Mouse (Mus musculus): ENCODE measurements around the gene Mbnl2. TPM values are rescaled to one million over a fixed set of nuclear protein-coding genes. Genes with fewer than 3 reads are reported as not detected.

Gene Mbnl2
- polyA plus RNA-seq, 1 experiment from 2014 or later: 111 TPM

GRCm38 (mm10) chr14:120278290-120279244 is 3.1 kb downstream of the Mbnl2 start:
- WGBS: 12% methylated on average over 21 of the region's 21 CpGs
- Histone ChIP-seq H3K4me2 (replicated peaks) (peak overlapping the region; percentile 92), H3K27me3 (replicated peaks) (no peaks in the 10 kb centered on the region), H3K36me3 (no peaks in the 10 kb centered on the region), H3K27ac (peak overlapping the region; percentile 90), H3K9ac (peak overlapping the region; percentile 72), H3K9me3 (no peaks in the 10 kb centered on the region), H3K4me3 (replicated peaks) (peak overlapping the region; percentile 53), H3K4me1 (replicated peaks) (peaks cover 41% of the 10 kb centered on the region)
- ATAC-seq: peak; percentile 80

DNA sequence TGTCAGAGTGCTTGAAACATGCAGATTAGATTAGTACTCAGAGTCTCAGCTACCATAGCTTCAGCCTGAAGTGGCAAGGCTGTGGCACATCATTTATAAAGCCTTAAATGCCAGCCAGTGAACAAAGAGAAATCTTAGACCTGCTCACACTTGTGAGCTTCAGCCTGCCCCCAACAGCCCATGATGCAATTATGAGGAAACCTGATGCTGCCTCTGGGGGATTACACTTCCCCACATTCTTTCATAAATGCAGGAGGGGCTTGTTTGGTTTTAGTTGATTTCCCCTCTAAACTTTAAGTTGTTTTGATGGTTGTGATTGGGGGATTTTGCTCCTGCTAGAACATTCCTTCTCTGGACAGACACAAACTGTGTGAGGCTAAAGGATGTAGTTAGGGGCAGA is 4.7 kb downstream of the Mbnl2 start:
- H3K4me1 ChIP-seq (replicated peaks): peaks cover 42% of the 10 kb centered on the region
- H3K27ac ChIP-seq: no peak overlapping the region
- no peaks in the 10 kb centered on the region for H3K36me3 ChIP-seq
- no peak overlapping the region for H3K9ac ChIP-seq
- H3K4me3 ChIP-seq (replicated peaks): no peak overlapping the region
- no peaks in the 10 kb centered on the region for H3K27me3 ChIP-seq (replicated peaks)
- no peaks in the 10 kb centered on the region for H3K9me3 ChIP-seq
- peak overlapping the region; percentile 12; the same call in 1 of the 2 replicates for H3K4me2 ChIP-seq (replicated peaks)
- ATAC-seq: no peak

DNA sequence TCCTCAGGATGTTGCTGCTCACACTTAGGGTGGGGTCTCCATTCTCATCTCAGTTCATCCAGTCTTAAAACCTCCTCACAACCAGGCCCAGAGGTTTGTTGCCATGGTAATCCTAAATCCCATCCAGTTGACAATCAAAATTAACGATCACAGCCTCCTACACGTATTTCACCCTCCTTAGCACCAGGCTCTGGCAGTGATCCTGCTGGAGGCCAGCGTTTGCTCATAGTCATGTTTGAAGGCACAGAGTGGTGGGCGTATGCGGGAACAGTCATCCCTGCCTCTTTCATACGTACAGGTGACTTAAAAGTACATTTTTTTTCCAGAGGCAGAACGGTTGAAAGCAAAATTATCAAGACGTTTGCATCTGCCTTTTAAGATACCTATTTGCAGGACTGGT is 8.3 kb downstream of the Mbnl2 start:
- 64% methylated on average over 8 of the region's 8 CpGs for WGBS
- H3K27ac ChIP-seq: no peak overlapping the region
- H3K4me2 ChIP-seq (replicated peaks): no peak overlapping the region
- H3K4me3 ChIP-seq (replicated peaks): no peak overlapping the region
- no peak for ATAC-seq
- H3K4me1 ChIP-seq (replicated peaks): peaks cover 52% of the 10 kb centered on the region
- no peaks in the 10 kb centered on the region for H3K9me3 ChIP-seq
- H3K36me3 ChIP-seq: no peaks in the 10 kb centered on the region
- H3K27me3 ChIP-seq (replicated peaks): no peaks in the 10 kb centered on the region
- no peak overlapping the region for H3K9ac ChIP-seq

DNA sequence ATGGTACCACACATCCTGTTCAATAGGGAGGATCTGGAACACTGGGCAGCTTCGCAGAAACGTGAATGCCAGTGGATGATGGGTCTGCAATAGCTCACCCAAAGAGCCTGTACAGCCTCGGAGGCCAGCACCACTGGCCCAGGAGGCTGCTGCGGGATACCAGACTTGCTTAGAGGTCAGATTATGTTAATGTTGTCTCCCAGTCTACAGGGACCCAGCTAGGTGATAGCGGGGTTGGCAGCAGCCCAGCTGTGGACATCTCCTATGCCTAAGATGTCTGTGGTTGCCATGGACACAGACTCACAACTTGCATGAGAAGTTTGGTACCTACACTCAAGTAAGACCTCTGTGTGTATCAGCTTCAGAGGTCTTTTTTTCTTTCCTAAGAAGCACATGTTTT is 9.0 kb downstream of the Mbnl2 start:
- Histone ChIP-seq H3K27me3 (replicated peaks) (no peaks in the 10 kb centered on the region), H3K36me3 (no peaks in the 10 kb centered on the region), H3K9ac (no peak overlapping the region), H3K27ac (no peak overlapping the region), H3K4me2 (replicated peaks) (no peak overlapping the region), H3K4me1 (replicated peaks) (peaks cover 51% of the 10 kb centered on the region), H3K9me3 (no peaks in the 10 kb centered on the region), H3K4me3 (replicated peaks) (no peak overlapping the region)
- no peak for ATAC-seq
- WGBS: 80% methylated on average over 5 of the region's 5 CpGs

GRCm38 (mm10) chr14:120287121-120287986 is 11.9 kb downstream of the Mbnl2 start:
- ATAC-seq: no peak
- Histone ChIP-seq H3K9ac (no peak overlapping the region), H3K4me1 (replicated peaks) (peaks cover 55% of the 10 kb centered on the region), H3K9me3 (no peaks in the 10 kb centered on the region), H3K27ac (peak overlapping the region; percentile 46), H3K4me3 (replicated peaks) (no peak overlapping the region), H3K27me3 (replicated peaks) (no peaks in the 10 kb centered on the region), H3K36me3 (no peaks in the 10 kb centered on the region), H3K4me2 (replicated peaks) (peak overlapping the region; percentile 24; the same call in 1 of the 2 replicates)
- WGBS: 37% methylated on average over 21 of the region's 21 CpGs

DNA sequence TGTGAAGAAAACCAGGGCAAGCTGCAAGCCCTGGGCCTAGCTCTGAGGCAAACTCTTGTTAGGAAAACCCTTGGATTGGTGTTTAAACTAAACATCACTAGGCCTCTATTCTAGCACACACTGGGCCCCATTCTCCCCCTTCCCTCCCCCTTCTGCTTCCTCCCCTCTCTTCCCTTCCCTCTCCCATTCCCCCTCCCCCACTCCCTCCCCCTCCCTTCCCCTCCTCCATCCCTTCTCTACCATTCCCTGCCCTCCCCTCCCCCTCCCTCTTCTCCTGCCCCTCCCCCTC is 12.5 kb downstream of the Mbnl2 start:
- Histone ChIP-seq H3K9ac (no peak overlapping the region), H3K4me1 (replicated peaks) (peaks cover 61% of the 10 kb centered on the region), H3K27ac (0 out of 2 replicates have a peak overlapping the region, but pooled peaks have one; percentile 46), H3K27me3 (replicated peaks) (no peaks in the 10 kb centered on the region), H3K4me2 (replicated peaks) (no peak overlapping the region), H3K4me3 (replicated peaks) (no peak overlapping the region), H3K9me3 (no peaks in the 10 kb centered on the region), H3K36me3 (no peaks in the 10 kb centered on the region)
- ATAC-seq: no peak

- Histone ChIP-seq H3K4me2 (replicated peaks) (no peak overlapping the region), H3K27me3 (replicated peaks) (no peaks in the 10 kb centered on the region), H3K27ac (0 out of 2 replicates have a peak overlapping the region, but pooled peaks have one; percentile 14), H3K9me3 (no peaks in the 10 kb centered on the region), H3K9ac (no peak overlapping the region), H3K4me1 (replicated peaks) (peaks cover 65% of the 10 kb centered on the region), H3K4me3 (replicated peaks) (no peak overlapping the region), H3K36me3 (no peaks in the 10 kb centered on the region)
- 79% methylated on average over 10 of the region's 10 CpGs for WGBS
- no peak for ATAC-seq
Observed at GRCm38 (mm10) chr14:120288378-120289002, 13.0 kb downstream of the Mbnl2 start.

DNA sequence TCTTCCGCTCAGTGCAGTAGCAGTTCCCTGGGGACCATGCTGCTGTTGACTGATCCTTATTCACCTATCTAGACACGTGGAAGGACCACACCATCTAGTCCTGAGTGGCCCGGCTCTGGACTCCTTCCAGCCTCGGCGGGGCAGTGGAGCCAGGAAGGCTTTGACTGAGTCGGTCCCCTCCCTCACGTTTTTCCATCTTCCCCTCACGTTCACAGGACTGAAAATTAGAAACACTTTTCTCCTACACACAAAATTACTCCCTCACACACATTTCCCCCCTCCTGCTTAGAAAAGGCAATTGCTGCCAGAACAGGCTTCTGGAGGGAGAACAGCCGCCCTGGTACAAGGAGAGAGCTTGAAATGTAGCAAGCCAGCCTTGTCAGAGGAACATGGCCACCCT is 13.6 kb downstream of the Mbnl2 start:
- H3K27me3 ChIP-seq (replicated peaks): no peaks in the 10 kb centered on the region
- ATAC-seq: no peak
- WGBS: 63% methylated on average over 9 of the region's 9 CpGs

GRCm38 (mm10) chr14:120289528-120289927 is 14.1 kb downstream of the Mbnl2 start:
- H3K27ac ChIP-seq: no peak overlapping the region
- H3K4me2 ChIP-seq (replicated peaks): no peak overlapping the region
- H3K27me3 ChIP-seq (replicated peaks): no peaks in the 10 kb centered on the region
- H3K9ac ChIP-seq: no peak overlapping the region
- no peak overlapping the region for H3K4me3 ChIP-seq (replicated peaks)
- ATAC-seq: no peak
- H3K36me3 ChIP-seq: no peaks in the 10 kb centered on the region
- WGBS: 74% methylated on average over 7 of the region's 7 CpGs
- H3K4me1 ChIP-seq (replicated peaks): peaks cover 63% of the 10 kb centered on the region
- H3K9me3 ChIP-seq: no peaks in the 10 kb centered on the region

More for the DNA sequence above, 13.6 kb downstream of the Mbnl2 start:
- Histone ChIP-seq H3K4me2 (replicated peaks) (no peak overlapping the region), H3K27ac (no peak overlapping the region), H3K9me3 (no peaks in the 10 kb centered on the region), H3K9ac (no peak overlapping the region), H3K36me3 (no peaks in the 10 kb centered on the region), H3K4me1 (replicated peaks) (peaks cover 65% of the 10 kb centered on the region), H3K4me3 (replicated peaks) (no peak overlapping the region)

DNA sequence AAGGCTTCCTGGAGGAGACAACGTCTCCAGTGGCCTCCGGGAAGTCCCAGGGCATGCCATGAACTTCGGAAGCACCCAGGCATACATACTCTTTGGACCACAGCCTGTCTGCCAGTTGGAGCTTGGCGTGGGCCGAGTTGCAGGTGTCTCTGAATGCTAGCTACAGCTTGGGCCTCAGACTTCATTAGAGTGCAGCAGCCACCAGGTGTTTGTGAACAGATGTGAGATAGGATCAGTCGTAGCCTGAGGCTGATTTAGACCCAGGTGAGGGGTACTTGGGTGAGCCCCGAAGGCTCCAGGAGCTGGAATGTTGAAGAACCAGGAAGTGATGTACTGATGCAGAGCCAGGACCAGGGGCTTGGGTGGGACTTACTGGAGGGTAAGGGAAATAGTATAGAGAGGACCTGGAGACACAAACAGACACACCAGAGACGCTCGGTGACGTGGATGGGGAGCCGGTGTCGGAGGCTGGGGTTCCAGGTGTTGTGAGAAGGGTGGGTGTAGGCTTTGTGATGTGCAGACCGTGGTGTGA is 15.8 kb downstream of the Mbnl2 start:
- Histone ChIP-seq H3K36me3 (no peaks in the 10 kb centered on the region), H3K9ac (no peak overlapping the region), H3K4me2 (replicated peaks) (no peak overlapping the region), H3K4me3 (replicated peaks) (no peak overlapping the region), H3K9me3 (no peaks in the 10 kb centered on the region), H3K27ac (no peak overlapping the region), H3K4me1 (replicated peaks) (peaks cover 65% of the 10 kb centered on the region), H3K27me3 (replicated peaks) (no peaks in the 10 kb centered on the region)
- WGBS: 88% methylated on average over 13 of the region's 13 CpGs
- no peak for ATAC-seq

GRCm38 (mm10) chr14:120292133-120292532 is 16.7 kb downstream of the Mbnl2 start:
- peak overlapping the region; percentile 52 for H3K27ac ChIP-seq
- no peak overlapping the region for H3K9ac ChIP-seq
- ATAC-seq: no peak
- no peak overlapping the region for H3K4me2 ChIP-seq (replicated peaks)
- no peaks in the 10 kb centered on the region for H3K27me3 ChIP-seq (replicated peaks)
- H3K4me1 ChIP-seq (replicated peaks): peaks cover 65% of the 10 kb centered on the region
- WGBS: 64% methylated on average over 5 of the region's 5 CpGs
- no peaks in the 10 kb centered on the region for H3K9me3 ChIP-seq
- no peaks in the 10 kb centered on the region for H3K36me3 ChIP-seq
- no peak overlapping the region for H3K4me3 ChIP-seq (replicated peaks)
